Mouse (Mus musculus): ENCODE measurements around the gene Dnaic2. TPM values are rescaled to one million over a fixed set of nuclear protein-coding genes. Genes with fewer than 3 reads are reported as not detected.
A peak's percentile ranks its signal among the peaks of the same experiment; 100 is the strongest.

The Dnaic2 gene
- total RNA-seq, 2 experiments from 2014 or later, result 0.55 to 0.57 TPM

GRCm38 (mm10) chr11:114740598-114740997 is 13.4 kb downstream of the Dnaic2 start:
- intact Hi-C loops (cut with DNase I), result no loop called here

DNA sequence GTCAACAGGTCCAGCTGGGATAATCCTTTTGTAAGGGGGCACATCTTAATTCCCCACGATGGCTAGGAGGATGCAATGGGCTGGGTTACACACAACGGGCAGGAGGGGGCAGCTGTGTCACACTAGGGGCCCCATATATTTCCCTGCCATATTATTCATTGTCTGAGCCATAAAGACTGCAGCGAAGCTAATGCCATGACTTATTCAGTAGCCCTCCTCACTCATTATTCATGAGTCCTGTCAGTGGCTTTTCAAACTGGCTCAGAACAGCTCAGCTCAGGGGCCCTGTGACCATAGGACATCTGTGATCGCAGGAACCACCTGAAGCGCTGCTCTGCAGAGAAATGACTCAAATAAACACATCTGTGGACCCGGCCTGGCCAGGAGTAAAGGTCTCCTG is 14.2 kb downstream of the Dnaic2 start:
- no peak for DNase-seq
- intact Hi-C loops (cut with DNase I), result no loop called here

More at GRCm38 (mm10) chr11:114740598-114740997, 13.4 kb downstream of the Dnaic2 start:
- peak; percentile 38 to 43 for DNase-seq

DNA sequence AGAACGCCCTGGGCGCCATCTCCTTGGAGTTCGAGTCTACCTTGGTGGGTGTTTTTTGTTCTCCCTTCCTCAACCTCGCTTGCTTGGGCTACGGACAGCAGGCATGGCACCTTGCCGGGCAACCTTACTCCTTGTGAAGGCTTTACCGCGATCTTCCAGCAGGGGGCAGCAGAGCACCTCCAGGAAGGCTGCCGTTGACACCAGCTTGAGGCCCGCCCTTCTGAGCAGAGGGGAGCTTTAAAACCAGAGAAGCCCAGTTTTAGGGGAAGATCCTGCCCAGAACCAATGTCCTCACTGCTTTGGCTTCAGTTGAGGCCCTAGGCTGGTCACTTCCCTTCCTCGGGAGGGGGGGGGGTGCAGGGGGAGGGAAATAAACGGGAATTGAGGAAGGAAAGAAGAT is 17.9 kb downstream of the Dnaic2 start:
- DNase-seq, result peak; percentile 93 to 97
- intact Hi-C loops (cut with DNase I), result loop anchor here (1.0 kb wide), 1 partner anchor 44 kb away; no protein-coding TSS in a partner anchor

GRCm38 (mm10) chr11:114747564-114748138 is 20.4 kb downstream of the Dnaic2 start:
- intact Hi-C loops (cut with DNase I), result loop anchor here (2.0 kb wide), 1 partner anchor 165 kb away; no protein-coding TSS in a partner anchor
- DNase-seq, result no peak

GRCm38 (mm10) chr11:114764820-114765818 is 37.9 kb downstream of the Dnaic2 start, which contains the start of gene Kif19a:
Gene Kif19a, plus strand, starts transcription at chr11:114765388.
- intact Hi-C loops (cut with DNase I), result no loop called here
- peak; percentile 50 to 63 for DNase-seq

GRCm38 (mm10) chr11:114769911-114770310 is 42.7 kb downstream of the Dnaic2 start:
- no peak for DNase-seq
- intact Hi-C loops (cut with DNase I), result no loop called here

- DNase-seq, result no peak
- intact Hi-C loops (cut with DNase I), result no loop called here
Measured at GRCm38 (mm10) chr11:114771896-114772295, 44.7 kb downstream of the Dnaic2 start.

- peak; percentile 68 to 71 for DNase-seq
- intact Hi-C loops (cut with DNase I), result no loop called here
Measured at GRCm38 (mm10) chr11:114780076-114780475, 52.9 kb downstream of the Dnaic2 start.

DNA sequence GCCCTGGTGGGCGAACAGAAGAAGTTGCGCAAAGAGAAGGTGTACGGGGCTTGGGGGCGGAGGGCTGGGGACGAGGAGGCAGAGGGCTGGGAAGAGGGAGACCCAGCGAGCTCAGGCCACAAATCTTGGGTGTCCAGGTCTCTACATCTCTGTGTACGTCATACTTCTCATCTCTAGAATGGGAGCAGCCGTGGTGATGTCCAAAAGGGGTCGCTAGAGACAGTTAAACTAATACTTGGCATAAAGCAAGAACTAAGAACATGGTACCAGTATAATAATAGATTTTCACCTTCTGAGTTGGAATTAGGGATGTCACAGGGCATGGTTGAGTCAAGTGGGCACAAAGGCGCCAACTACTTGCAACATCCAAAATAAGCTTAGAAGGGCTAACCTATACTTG is 58.7 kb downstream of the Dnaic2 start:
- intact Hi-C loops (cut with DNase I), result loop anchor here (5.0 kb wide), 1 partner anchor 114 kb away; no protein-coding TSS in a partner anchor
- no peak for DNase-seq

DNA sequence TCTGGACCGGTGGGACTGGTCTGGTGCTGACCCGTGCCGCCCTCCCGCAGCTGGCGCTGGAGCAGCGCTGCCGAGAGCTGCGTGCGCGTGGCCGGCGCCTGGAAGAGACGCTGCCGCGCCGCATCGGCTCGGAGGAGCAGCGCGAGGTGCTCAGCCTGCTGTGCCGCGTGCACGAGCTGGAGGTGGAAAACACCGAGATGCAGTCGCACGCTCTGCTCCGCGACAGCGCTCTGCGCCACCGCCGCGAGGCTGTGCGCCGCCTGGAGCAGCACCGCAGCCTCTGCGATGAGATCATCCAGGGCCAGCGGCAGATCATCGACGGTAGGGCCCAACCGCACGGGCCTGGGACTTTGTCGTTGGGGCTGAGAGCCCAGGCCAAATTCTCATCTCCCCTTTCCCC is 59.1 kb downstream of the Dnaic2 start:
- intact Hi-C loops (cut with DNase I), result loop anchor here (5.0 kb wide), 1 partner anchor 114 kb away; no protein-coding TSS in a partner anchor
- DNase-seq, result no peak

GRCm38 (mm10) chr11:114787611-114788010 is 60.4 kb downstream of the Dnaic2 start:
- intact Hi-C loops (cut with DNase I), result loop anchor here (5.0 kb wide), 1 partner anchor 115 kb away; no protein-coding TSS in a partner anchor
- DNase-seq, result no peak

DNA sequence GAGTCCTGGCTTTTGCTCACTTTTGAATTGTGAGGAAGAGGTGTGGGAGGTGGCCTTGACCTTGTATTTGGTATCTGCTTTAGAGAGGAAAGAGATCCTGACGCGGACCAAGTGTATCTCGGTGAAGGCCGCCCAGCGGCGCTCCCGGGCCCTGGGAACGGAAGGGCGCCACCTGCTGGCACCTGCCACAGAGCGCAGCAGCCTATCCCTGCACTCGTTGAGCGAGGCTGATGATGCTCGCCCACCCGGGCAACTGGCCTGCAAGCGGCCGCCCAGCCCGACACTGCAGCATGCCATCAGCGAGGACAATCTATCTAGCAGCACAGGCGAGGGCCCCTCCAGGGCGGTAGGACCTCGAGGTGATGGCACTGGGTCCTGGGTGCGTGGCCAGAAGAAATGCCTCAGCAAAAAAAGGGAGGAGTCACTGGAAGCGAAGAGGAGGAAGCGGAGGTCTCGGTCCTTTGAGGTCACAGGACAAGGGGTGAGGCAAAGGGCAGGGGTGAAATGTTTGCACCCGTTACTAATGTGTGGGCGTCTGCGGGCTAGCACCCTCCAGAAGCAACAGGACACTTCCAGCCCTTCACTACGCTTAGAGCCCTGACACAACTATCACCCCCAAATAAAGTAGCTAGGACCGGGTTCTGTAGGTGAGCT is 62.0 kb downstream of the Dnaic2 start:
- intact Hi-C loops (cut with DNase I), result loop anchor here (1.0 to 5.0 kb wide), 2 partner anchors 44 to 117 kb away; no protein-coding TSS in a partner anchor
- peak; percentile 87 to 92 for DNase-seq

GRCm38 (mm10) chr11:114789716-114790115 is 62.5 kb downstream of the Dnaic2 start:
- intact Hi-C loops (cut with DNase I), result loop anchor here (1.0 to 5.0 kb wide), 2 partner anchors 44 to 117 kb away; no protein-coding TSS in a partner anchor
- DNase-seq, result no peak

DNA sequence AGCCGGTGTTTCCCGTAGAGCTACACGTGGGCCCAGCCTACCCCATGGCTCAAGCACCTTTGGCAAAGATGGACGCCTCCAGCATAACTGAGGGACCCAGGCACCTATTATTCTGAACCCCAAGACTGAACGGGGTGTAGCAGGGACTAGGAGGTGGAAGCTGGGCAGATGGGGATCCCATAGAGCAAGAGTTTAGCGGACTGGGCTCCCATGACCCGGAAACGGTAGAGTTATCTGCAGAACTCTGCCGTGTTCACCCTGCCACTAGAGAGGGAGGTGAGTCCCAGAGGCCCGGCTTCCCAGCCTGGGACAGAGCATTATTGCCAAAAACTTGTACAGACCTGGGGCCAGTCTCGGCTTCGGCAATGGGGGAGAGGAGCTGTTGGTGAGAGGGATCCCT is 63.0 kb downstream of the Dnaic2 start:
- DNase-seq, result no peak
- intact Hi-C loops (cut with DNase I), result no loop called here

DNA sequence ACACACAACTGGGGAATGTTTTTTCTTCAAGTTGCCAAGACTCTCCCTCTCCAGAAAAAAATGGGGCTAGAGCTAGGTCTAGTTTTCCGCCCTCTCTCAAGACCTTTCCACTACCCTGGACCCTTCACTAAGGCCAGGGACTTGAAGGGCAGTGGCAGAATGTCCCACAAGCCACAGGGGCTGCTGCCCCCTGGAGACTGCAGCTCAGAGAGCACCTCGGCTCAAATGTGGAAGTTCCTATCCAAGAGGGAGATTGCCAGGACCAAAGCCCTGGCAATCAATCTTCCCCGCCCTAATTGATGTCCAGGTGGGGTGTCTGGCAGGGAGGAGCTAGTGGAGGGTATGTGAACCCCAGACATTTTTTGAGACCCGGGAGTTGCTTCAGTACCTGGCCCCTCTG is 63.6 kb downstream of the Dnaic2 start:
- no peak for DNase-seq
- intact Hi-C loops (cut with DNase I), result no loop called here

GRCm38 (mm10) chr11:114791351-114791889 is 64.2 kb downstream of the Dnaic2 start:
- no peak for DNase-seq
- intact Hi-C loops (cut with DNase I), result no loop called here

DNA sequence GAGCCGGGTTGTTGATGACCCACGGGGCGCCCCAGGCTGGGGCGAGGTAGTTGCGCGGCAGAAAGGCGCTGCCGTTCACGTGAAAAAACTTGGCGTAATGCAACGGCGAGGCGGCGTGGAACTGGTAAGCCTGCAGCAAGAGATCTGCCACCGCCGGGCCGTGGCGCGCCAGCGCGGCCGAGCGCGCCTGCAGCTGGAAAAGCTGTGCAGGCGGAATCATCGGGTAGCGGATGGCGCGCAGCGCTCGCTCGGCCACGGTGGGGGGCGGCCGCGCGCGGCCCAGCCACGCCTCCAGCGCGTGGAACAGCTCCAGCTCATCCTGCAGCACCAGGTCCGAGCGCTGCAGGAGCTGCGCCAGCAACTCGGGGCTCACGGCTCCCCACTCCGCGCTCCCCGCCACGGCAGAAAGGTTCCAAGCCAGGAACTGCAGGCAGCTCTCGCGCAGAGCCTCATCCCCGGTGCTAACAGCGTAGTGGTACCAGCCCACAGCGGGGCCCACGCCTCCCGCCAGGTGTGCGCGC is 64.7 kb downstream of the Dnaic2 start:
- no peak for DNase-seq
- intact Hi-C loops (cut with DNase I), result no loop called here

- no peak for DNase-seq
- intact Hi-C loops (cut with DNase I), result no loop called here
Measured at GRCm38 (mm10) chr11:114792931-114793494, 65.8 kb downstream of the Dnaic2 start.

DNA sequence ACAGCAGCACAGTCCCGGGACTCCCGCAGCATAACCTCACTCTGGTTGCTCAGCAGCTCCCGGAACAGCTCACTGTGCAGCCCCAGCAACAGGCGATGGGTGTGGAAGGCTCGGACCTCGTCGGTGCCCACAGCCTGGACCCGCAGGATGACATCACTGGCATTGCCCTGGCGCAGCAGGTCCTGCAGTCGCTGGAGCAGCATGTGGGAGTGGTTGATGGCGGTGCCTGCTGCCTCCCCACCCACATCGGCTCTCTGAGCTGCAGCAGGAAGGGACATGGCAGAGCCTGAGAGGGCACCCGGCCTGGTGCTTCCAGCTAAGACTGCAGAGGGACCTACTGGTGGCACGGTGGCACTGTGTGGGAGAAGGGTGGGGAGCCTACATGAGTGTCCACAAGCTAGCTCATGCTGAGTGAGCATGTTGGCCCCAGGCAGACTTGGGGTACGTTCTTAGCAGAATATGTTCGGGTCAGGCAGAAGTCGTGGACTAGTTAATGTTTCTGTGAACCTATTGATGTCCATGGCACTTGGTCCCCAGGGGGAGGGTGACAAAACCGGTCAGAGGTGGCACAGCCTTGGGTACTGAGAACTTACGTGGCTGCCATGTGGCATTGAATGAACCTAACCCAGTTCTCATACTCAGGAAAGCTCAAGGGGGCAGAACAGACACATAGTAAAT is 66.8 kb downstream of the Dnaic2 start:
- intact Hi-C loops (cut with DNase I), result no loop called here
- no peak for DNase-seq
